Mouse (Mus musculus): ENCODE measurements around the gene Thsd7b.

DNA sequence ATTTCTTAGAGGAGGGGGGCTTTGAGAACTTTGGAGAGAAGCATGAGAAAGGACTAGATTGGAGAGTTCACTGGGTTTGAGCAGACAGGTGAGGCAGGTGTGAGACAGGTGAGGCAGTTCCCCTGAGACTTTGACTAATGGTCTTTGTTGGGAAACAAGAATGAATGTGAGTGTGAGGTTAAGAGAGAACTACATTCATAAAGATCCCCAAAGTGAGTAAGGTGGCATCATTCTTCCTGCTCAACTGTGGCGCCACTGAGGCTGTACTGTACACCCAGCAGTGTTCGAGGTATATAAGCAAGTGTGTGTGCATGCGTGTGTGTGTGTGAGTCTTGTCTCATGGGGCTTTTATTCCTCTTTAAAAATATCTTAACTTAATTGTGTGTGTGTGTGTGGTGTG lies 6.4 kb upstream of the Thsd7b start:
- TF ChIP-seq CTCF (conservative IDR thresholded peaks at IDR 0.05; ENCODE audit: insufficient read depth, insufficient read length, low read depth, low read length) (no peak), POLR2A (IDR thresholded peaks at IDR 0.05; ENCODE audit: low read depth, low read length) (no peak)
